Mouse (Mus musculus) cortical plate, adult 2 months (tissue): ENCODE results near the gene Slc43a3. TPM values are rescaled to one million over a fixed set of nuclear protein-coding genes. Genes with fewer than 3 reads are reported as not detected.

Experiments used
- H3K27ac ChIP-seq: fragments of 200-500 bp; 2 replicates; pipeline ENCODE4 v1.5.1; 2012; ENCODE audit warnings: low read length, control low read depth, inconsistent platforms; ENCODE audit not compliant: insufficient read depth
- H3K4me1 ChIP-seq: fragments of 200-500 bp; 2 replicates; pipeline ENCODE4 v1.6.1; 2011; ENCODE audit warnings: low read length; ENCODE audit not compliant: control insufficient read depth, insufficient read depth
- H3K4me3 ChIP-seq: fragments of 200-500 bp; 2 replicates; pipeline ENCODE4 v1.5.1; 2011; ENCODE audit warnings: mild to moderate bottlenecking, low read length, control low read depth; ENCODE audit not compliant: insufficient read depth
- CTCF ChIP-seq: fragments of 200-500 bp; IDR thresholded peaks from 2 replicates; pipeline ENCODE4 v1.5.1; 2011; ENCODE audit warnings: mild to moderate bottlenecking, control low read depth, low read length; ENCODE audit not compliant: insufficient read depth; ENCODE audit errors: extremely low read depth
- POLR2A ChIP-seq: fragments of 200-500 bp; IDR thresholded peaks from 2 replicates; pipeline ENCODE4 v1.6.1; 2011; ENCODE audit warnings: mild to moderate bottlenecking, low read length, control low read depth; ENCODE audit not compliant: insufficient read depth; ENCODE audit errors: extremely low read depth
- polyA plus RNA-seq: library from polyadenylated mRNA; depleted of rRNA; stranded (reverse); fragments of >200 nt; gene quantifications from 2 replicates; pipeline ENCODE4 v1.2.3, GENCODE M21; 2012

Gene Slc43a3
- polyA plus RNA-seq, 1 experiment, result 0.92 TPM

DNA sequence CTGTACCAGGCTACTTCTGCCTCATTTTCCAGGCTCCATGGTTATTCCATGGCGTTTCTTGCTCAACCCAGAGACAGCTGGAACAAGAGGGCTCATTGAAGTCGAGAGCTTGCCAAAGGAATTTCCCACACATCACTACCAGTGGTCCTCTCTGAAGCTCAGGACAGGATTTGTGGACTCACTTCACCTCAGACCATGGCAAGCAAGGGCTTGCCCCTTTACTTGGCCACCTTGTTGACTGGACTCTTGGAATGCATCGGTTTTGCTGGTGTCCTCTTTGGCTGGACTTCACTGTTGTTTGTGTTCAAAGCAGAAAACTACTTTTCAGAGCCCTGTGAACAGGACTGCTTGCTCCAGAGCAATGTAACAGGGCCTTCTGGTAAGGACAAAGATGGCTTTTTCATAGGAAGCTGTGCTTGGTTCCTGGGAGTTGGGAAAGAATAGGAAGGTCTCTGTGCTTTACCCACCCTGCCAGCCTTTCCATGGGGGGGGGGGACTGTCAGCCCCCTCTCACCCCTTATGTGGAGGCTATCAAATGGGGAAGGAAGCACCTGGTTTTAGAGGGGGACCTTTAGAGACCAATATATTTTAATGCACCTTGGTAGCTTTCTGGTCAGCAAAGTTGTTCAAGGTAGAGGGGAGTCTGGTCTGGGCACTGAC, 1.2 kb downstream of the Slc43a3 start:
- Histone ChIP-seq H3K4me1 (no peaks in the 10 kb centered on the region), H3K4me3 (no peak overlapping the region), H3K27ac (no peak overlapping the region)
- TF ChIP-seq POLR2A, result no peak
- no peak for TF ChIP-seq CTCF

DNA sequence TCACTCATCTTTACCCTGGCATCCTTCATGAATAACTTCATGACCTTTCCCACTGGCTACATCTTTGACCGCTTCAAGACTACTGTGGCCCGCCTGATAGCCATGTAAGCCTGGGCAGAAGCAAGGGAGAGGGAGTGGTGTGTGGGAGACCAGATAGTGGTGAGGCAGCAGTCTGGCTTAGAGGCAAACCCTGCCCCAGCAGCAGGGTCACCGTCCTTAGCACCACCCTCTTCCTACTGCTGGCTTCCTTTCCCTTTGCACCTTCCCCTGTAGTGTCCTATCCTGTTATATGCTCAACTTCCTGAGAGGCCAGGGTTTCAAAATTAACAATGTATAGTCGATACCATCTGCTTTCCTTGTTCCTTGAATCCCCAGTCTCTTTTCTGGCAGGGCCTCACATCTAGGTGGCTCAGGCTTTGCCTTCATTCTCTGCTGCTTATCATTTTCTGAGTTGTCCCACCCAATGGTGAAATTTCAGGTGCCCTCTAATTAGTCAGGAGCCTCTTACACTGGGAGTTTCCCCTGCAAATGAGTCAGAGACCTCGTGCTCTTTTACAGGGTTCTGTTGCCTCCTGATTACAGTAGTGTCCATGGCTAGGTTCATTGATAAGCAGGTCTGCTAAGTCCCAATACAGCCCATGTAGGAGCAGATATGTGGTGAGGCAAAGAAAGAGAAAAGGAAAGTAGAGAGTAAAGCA, 2.0 kb downstream of the Slc43a3 start:
- TF ChIP-seq POLR2A, result no peak
- no peak for TF ChIP-seq CTCF
- H3K4me3 ChIP-seq, result no peak overlapping the region
- no peaks in the 10 kb centered on the region for H3K4me1 ChIP-seq
- no peak overlapping the region for H3K27ac ChIP-seq

DNA sequence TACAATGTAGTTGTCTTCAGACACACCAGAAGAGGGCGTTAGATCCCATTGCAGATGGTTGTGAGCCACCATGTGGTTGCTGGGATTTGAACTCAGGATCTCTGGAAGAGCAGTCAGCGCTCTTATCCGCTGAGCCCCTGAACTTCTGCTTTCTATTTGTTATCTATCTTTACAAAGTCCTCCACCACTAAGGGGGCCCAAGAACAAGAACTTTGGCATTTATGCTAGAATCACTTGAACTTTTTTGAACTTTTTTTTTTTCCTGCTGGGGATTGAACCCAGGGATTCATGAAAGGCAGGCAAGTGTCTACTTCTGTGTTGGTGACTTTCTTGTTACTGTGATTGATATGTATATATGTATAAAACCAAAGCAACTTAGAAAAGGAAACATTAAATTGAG, 2.9 kb downstream of the Slc43a3 start:
- no peak overlapping the region for H3K4me3 ChIP-seq
- H3K27ac ChIP-seq, result no peak overlapping the region
- no peaks in the 10 kb centered on the region for H3K4me1 ChIP-seq
- no peak for TF ChIP-seq CTCF

GRCm38 (mm10) chr2:84939711-84940110, 3.3 kb downstream of the Slc43a3 start:
- H3K4me3 ChIP-seq, result no peak overlapping the region
- TF ChIP-seq POLR2A, result no peak
- no peak for TF ChIP-seq CTCF
- H3K27ac ChIP-seq, result no peak overlapping the region
- H3K4me1 ChIP-seq, result no peaks in the 10 kb centered on the region

- Histone ChIP-seq H3K27ac (no peak overlapping the region), H3K4me3 (no peak overlapping the region), H3K4me1 (no peaks in the 10 kb centered on the region)
- TF ChIP-seq POLR2A (no peak), CTCF (no peak)
These were observed 5.0 kb downstream of the Slc43a3 start for GRCm38 (mm10) chr2:84941332-84941731.

- Histone ChIP-seq H3K4me3 (no peak overlapping the region), H3K27ac (no peak overlapping the region), H3K4me1 (no peaks in the 10 kb centered on the region)
- TF ChIP-seq CTCF (no peak), POLR2A (no peak)
These were observed 5.4 kb downstream of the Slc43a3 start for GRCm38 (mm10) chr2:84941795-84942194.

- no peak for TF ChIP-seq CTCF
- TF ChIP-seq POLR2A, result no peak
- H3K4me3 ChIP-seq, result no peak overlapping the region
- no peak overlapping the region for H3K27ac ChIP-seq
- H3K4me1 ChIP-seq, result no peaks in the 10 kb centered on the region
These were observed 10.9 kb downstream of the Slc43a3 start for GRCm38 (mm10) chr2:84947154-84947771.

GRCm38 (mm10) chr2:84948252-84948651, 11.9 kb downstream of the Slc43a3 start:
- H3K27ac ChIP-seq, result no peak overlapping the region
- no peak for TF ChIP-seq POLR2A
- TF ChIP-seq CTCF, result no peak
- no peak overlapping the region for H3K4me3 ChIP-seq
- H3K4me1 ChIP-seq, result no peaks in the 10 kb centered on the region

GRCm38 (mm10) chr2:84948721-84949120, 12.3 kb downstream of the Slc43a3 start:
- Histone ChIP-seq H3K27ac (no peak overlapping the region), H3K4me3 (no peak overlapping the region), H3K4me1 (no peaks in the 10 kb centered on the region)
- TF ChIP-seq POLR2A (no peak), CTCF (no peak)

DNA sequence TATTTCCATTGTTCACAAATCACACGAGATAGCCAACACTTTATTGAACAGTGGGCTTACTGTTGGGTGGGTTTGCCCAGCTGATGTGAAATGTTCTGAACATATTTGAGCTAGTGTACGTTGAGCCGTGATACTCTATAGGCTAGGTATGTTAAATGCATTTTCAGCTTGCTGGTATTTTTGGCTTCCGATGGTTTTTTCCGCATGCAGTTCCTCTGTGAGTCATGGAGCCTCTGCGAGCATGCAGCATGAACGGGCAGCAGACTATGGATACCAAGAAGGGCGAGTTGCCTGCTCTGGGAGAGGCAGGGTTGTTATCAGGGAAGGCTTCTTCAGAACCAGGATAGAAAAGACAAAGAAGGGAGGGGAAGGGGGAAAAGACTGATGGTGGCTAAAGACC, 14.6 kb downstream of the Slc43a3 start:
- TF ChIP-seq CTCF (no peak), POLR2A (no peak)
- H3K4me1 ChIP-seq, result no peaks in the 10 kb centered on the region
- H3K4me3 ChIP-seq, result no peak overlapping the region
- H3K27ac ChIP-seq, result no peak overlapping the region
